Mouse (Mus musculus): ENCODE measurements at regions not wholly inside any gene's neighbourhood (a gene's known extent, or its start where the extent isn't known, plus 50 kb on each side); places are given as distances from the start of the nearest gene placed in this dataset.

DNA sequence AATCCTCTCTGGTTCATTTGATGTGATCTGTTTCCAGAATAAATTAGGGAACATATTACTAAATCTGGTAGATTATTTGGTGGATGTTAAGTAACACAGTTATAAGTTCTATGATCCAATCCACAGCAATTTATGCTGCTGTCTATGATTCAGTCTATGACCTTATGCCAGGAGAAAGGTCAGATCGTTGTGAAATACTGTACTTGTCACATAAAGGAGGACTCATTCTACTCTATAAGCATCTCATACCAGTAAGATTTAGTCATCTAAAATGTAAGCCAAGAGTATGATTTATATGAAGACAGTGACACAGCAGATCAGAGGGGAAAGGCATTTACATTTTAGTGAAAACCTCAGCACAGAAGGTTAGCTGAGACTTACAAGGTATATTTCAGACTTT lies 1677.5 kb upstream of the Pcdh10 start:
- DNase-seq (ENCODE audit: low read depth, low spot score): no peak

DNA sequence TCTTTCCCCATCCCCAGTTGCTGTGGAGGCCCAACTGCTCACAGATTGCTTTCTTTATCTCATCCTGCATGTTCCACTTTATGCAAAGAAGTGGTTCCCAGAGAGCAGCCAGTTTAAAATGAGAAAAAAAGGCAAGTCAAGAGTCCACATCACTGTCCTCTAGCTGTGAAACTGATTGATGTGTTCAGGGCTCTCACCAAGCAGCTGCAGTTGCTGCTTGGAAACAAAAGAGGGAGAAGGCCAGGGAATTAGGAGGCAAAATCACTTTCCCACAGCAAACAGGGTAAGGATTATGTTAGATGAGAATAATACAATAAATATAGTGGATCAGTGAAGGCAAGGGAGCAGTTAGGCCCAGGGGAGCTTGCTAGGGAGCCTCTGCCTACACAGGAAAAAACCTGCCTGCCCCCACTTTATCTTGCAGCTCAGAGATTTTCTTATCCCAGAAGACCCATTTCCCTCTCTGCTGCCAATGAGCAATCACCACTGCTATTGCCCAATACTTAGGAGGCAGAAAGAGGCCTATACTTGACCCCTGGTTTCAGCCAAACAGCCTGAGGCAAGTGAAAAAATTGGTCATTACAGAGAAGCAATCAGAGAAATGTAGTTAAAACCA lies 1658.3 kb upstream of the Pcdh10 start:
- peak; percentile 5 for DNase-seq (ENCODE audit: low read depth, low spot score)

Measured in embryo, embryonic 11.5 days (tissue).